Mouse (Mus musculus): ENCODE results near the gene Focad. TPM values are rescaled to one million over a fixed set of nuclear protein-coding genes. Genes with fewer than 3 reads are reported as not detected.
"Not testable (repeated sequence)": the region's sequence is repeated elsewhere in the genome, so short reads cannot be mapped to it uniquely, and the experiment has no call there.

Focad gene
- polyA plus RNA-seq, 1 experiment = 0.29 TPM

DNA sequence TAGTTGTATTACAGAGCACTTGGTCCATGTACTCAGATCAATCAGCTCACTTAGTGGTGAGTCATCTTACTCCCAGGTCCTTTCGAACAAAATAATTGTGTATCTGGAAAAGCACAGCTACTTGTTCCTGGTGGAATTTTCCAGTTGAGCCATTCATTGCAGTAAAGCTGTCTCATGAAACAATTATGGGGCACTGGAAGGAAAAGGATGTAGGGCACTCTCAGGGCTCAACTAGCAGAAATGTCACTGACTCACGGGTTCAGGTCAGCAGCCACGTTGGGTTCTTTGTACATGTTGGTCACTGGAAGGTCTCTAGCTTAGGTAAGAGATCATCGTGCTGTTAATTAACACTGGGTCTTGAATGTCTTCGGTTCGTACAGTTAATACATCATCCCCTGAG is 275.5 kb downstream of the Focad start:
- TF ChIP-seq GATA1 (IDR thresholded peaks at IDR 0.05; ENCODE audit: low read length) (no peak), TAL1 (IDR thresholded peaks at IDR 0.05; ENCODE audit: low read length) (no peak)
- peaks cover 2% of the 10 kb centered on the region; the same call in 1 of the 2 replicates for H3K36me3 ChIP-seq (ENCODE audit: control insufficient read depth)
- H3K9me3 ChIP-seq (ENCODE audit: control insufficient read depth, low read length) = no peaks in the 10 kb centered on the region
- H3K4me3 ChIP-seq (replicated peaks) = no peak overlapping the region
- H3K27me3 ChIP-seq (ENCODE audit: control insufficient read depth) = no peaks in the 10 kb centered on the region
- no peaks in the 10 kb centered on the region for H3K4me1 ChIP-seq (ENCODE audit: control insufficient read depth)

DNA sequence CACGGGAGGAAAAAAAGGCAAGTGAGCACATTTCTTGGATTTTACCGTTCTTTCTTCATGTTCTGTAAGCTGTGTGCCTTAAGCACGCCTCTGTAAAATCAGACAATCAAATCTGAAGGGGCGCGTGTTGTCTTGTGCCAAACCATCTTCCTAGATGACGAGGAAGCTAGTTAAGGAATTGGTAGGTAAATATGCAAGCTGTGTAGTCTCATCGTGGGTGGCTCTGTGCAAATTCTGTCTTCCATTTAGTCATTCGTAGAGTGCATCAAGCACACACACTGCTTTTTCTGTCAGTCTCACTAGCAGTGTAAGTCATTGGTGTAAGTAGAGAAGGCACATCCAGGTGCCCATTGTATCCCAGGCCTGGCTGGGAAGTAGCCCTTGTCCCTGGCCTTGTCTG is 276.4 kb downstream of the Focad start:
- no peak for TF ChIP-seq GATA1 (IDR thresholded peaks at IDR 0.05; ENCODE audit: low read length)
- TF ChIP-seq TAL1 (IDR thresholded peaks at IDR 0.05; ENCODE audit: low read length) = no peak
- Histone ChIP-seq H3K4me1 (ENCODE audit: control insufficient read depth) (no peaks in the 10 kb centered on the region), H3K36me3 (ENCODE audit: control insufficient read depth) (peaks cover 2% of the 10 kb centered on the region; the same call in 1 of the 2 replicates), H3K27me3 (ENCODE audit: control insufficient read depth) (no peaks in the 10 kb centered on the region), H3K4me3 (replicated peaks) (no peak overlapping the region), H3K9me3 (ENCODE audit: control insufficient read depth, low read length) (no peaks in the 10 kb centered on the region)

DNA sequence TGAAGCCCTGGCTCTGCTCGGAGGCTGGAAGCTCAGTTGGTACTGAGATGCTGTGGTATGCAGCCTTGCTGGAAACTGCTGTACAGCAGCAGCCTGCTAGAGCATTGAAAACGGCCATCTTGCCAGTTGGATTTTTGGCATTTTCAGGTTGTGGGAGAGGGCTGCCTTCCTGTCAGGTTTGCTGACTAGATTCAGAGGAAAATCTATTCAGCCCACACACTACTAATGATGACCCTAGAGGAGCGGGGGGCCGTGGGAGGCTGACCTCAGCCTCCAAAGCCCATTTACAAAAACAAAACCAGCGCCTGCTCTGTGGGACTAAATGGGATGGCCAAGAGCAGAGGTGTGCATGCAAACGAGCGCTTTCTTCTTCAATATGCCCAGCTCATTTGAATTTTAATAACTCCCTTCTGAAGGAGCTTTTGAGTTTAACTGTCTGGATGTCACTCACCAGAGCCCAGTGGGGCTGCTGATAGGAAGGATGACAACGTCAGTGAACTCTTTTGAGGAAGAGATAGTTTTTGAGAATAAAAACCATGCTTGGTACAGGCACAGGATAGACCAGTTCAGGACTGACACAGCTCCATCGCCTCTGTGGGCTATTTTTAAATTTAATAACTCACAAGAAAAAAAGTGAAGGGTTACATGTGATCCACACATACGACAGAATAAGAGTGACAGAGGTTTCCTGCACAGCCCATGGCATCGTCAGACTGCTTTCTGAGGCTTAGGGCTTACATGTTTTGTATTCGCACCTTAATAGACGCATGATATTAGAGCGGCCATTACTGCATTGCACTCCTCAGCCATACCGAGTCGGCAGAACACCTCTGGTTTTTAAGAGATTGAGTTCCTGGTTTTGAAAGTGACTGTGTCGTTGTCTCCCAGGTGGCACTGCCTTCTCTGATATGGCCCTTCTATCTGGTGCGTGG is 278.1 kb downstream of the Focad start:
- H3K4me1 ChIP-seq (ENCODE audit: control insufficient read depth) = no peaks in the 10 kb centered on the region
- H3K9me3 ChIP-seq (ENCODE audit: control insufficient read depth, low read length) = no peaks in the 10 kb centered on the region
- no peak overlapping the region for H3K4me3 ChIP-seq (replicated peaks)
- H3K27me3 ChIP-seq (ENCODE audit: control insufficient read depth) = no peaks in the 10 kb centered on the region
- peaks cover 2% of the 10 kb centered on the region; the same call in 1 of the 2 replicates for H3K36me3 ChIP-seq (ENCODE audit: control insufficient read depth)
- no peak for TF ChIP-seq TAL1 (IDR thresholded peaks at IDR 0.05; ENCODE audit: low read length)
- no peak for TF ChIP-seq GATA1 (IDR thresholded peaks at IDR 0.05; ENCODE audit: low read length)

DNA sequence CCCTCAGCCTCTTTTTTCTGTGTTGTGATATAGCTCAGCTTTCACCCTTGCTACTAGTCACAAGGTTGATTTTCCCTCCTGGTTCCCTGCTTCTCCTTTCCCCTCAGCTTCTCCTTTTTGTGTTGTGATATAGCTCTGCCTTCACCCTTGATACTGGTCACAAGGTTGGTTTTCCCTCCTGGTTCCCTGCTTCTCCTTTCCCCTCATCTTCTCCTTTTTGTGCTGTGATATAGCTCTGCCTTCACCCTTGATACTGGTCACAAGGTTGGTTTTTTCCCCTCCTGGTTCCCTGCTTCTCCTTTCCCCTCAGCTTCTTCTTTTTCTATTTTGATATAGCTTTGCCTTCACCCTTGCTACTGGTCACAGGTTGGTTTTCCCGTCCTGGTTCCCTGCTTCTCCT is 295.6 kb downstream of the Focad start:
- Histone ChIP-seq H3K4me3 (replicated peaks) (no peak overlapping the region), H3K36me3 (ENCODE audit: control insufficient read depth) (peaks cover 4% of the 10 kb centered on the region), H3K9me3 (ENCODE audit: control insufficient read depth, low read length) (no peaks in the 10 kb centered on the region), H3K27me3 (ENCODE audit: control insufficient read depth) (no peaks in the 10 kb centered on the region), H3K4me1 (ENCODE audit: control insufficient read depth) (no peaks in the 10 kb centered on the region)
- no peak for TF ChIP-seq TAL1 (IDR thresholded peaks at IDR 0.05; ENCODE audit: low read length)
- no peak for TF ChIP-seq GATA1 (IDR thresholded peaks at IDR 0.05; ENCODE audit: low read length)

DNA sequence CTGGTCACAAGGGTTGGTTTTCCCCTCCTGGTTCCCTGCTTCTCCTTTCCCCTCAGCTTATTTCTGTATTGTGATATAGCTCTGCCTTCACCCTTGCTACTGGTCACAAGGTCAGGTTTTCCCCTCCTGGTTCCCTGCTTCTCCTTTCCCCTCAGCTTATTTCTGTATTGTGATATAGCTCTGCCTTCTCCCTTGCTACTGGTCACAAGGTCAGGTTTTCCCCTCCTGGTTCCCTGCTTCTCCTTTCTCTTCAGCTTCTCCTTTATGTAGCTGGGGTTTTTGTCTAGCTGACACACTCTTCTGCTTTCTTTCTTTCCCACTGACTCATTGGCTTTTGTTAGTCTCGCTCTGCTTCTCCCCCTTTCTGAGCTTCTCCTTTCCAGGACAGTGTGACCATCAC is 296.2 kb downstream of the Focad start:
- not testable (repeated sequence) for H3K4me1 ChIP-seq (ENCODE audit: control insufficient read depth); H3K9me3 ChIP-seq (ENCODE audit: control insufficient read depth, low read length); H3K4me3 ChIP-seq (replicated peaks); H3K27me3 ChIP-seq (ENCODE audit: control insufficient read depth); H3K36me3 ChIP-seq (ENCODE audit: control insufficient read depth)

DNA sequence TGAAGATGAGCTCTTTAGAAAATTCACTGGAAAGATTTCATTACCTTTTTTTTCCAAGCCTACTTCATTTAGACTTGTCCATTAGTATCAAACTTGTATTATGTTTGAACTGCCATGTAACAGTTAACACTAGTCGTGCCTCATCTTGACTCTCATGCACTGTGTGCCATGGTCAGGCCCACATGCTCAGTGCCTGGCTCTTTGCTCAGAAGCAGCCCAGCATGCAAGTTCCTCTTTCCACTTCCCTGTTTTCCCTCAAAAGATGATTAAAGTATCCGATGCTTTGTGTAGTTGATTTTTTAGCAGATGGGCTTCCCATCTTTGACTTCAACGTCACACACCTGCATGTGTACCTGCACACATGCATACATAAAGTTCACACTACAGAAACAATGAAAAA is 301.3 kb downstream of the Focad start:
- Histone ChIP-seq H3K36me3 (ENCODE audit: control insufficient read depth) (peaks cover 4% of the 10 kb centered on the region), H3K9me3 (ENCODE audit: control insufficient read depth, low read length) (no peaks in the 10 kb centered on the region), H3K4me1 (ENCODE audit: control insufficient read depth) (no peaks in the 10 kb centered on the region), H3K27me3 (ENCODE audit: control insufficient read depth) (no peaks in the 10 kb centered on the region), H3K4me3 (replicated peaks) (no peak overlapping the region)
- TF ChIP-seq TAL1 (IDR thresholded peaks at IDR 0.05; ENCODE audit: low read length) = no peak
- TF ChIP-seq GATA1 (IDR thresholded peaks at IDR 0.05; ENCODE audit: low read length) = no peak

DNA sequence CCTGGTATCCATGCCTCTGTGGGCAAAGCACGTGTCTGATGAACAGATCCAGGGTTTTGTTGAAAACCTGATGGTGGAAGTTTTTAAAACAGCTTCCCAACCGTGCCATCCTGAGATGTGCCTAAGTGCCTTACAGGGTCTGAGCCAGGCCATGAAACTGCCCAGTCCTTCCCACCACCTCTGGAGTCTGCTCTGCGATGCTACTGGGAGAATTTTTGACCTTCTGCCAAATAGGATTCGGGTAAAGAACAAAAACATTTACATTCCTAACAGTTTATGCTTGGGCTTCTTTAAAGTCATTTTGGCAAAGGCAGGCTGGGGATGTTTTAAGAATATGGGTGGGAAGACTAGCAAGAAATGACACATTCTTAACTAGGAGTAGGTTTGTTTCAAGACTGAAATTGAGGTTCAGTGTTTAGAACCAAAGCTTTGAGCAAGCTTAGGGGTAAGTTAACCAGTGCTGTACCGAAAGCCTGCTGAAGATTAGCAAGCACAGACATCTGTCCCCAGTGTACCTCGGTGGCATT is 302.6 kb downstream of the Focad start:
- no peaks in the 10 kb centered on the region for H3K27me3 ChIP-seq (ENCODE audit: control insufficient read depth)
- TF ChIP-seq GATA1 (IDR thresholded peaks at IDR 0.05; ENCODE audit: low read length) (no peak), TAL1 (IDR thresholded peaks at IDR 0.05; ENCODE audit: low read length) (no peak)
- no peak overlapping the region for H3K4me3 ChIP-seq (replicated peaks)
- no peaks in the 10 kb centered on the region for H3K4me1 ChIP-seq (ENCODE audit: control insufficient read depth)
- peaks cover 7% of the 10 kb centered on the region for H3K36me3 ChIP-seq (ENCODE audit: control insufficient read depth)
- H3K9me3 ChIP-seq (ENCODE audit: control insufficient read depth, low read length) = no peaks in the 10 kb centered on the region

DNA sequence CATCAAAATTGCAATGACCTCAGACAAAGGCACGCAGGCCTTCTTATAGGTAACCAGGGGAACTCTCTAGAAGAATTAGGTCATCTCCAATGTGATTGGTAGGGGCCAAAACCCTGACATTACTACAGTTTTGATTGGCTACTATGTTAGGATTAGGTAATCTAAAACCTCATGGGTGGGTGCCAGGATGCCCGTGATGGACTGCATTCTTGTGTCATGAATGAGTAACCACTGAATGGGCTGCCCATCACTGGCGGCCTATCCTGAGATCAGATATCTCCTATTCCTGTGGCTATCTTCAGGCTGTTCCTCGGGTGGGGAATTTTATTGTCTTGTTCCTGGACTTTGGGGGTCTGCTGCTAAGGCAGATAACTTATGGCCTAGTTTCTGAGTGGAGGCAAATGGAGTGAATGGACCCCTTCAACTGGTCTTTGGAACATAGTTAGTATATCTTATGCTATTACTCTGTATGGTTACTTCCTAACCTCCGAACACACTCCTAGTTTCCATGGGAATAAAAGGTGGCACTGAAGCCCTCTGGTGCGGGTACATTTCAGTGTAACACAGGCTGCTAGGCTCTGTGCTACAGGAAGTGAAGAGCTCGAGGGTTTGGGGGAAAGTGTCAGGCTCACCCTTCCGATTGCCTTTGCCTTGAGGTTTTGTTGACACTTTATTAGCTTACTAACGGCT is 306.0 kb downstream of the Focad start:
- Histone ChIP-seq H3K27me3 (ENCODE audit: control insufficient read depth) (no peaks in the 10 kb centered on the region), H3K4me3 (replicated peaks) (no peak overlapping the region), H3K36me3 (ENCODE audit: control insufficient read depth) (peaks cover 3% of the 10 kb centered on the region; the same call in 1 of the 2 replicates), H3K9me3 (ENCODE audit: control insufficient read depth, low read length) (no peaks in the 10 kb centered on the region), H3K4me1 (ENCODE audit: control insufficient read depth) (no peaks in the 10 kb centered on the region)
- TF ChIP-seq TAL1 (IDR thresholded peaks at IDR 0.05; ENCODE audit: low read length) = no peak
- no peak for TF ChIP-seq GATA1 (IDR thresholded peaks at IDR 0.05; ENCODE audit: low read length)

DNA sequence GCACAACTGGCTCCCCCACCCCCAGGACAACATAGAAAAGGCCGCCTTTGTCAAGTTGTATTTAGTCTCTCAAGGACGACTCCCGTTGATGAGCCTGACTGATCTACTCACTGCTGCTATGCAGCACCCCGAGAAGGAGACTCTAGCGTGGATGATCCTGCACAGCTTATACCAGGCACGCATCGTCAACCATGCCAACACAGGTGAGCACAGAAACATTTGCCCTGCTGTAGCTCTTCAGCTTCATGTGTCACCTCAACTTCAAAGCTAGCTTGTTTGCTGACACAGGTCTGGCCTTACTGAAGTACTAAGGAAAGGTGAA is 306.5 kb downstream of the Focad start:
- Histone ChIP-seq H3K27me3 (ENCODE audit: control insufficient read depth) (no peaks in the 10 kb centered on the region), H3K9me3 (ENCODE audit: control insufficient read depth, low read length) (no peaks in the 10 kb centered on the region), H3K4me3 (replicated peaks) (no peak overlapping the region), H3K4me1 (ENCODE audit: control insufficient read depth) (no peaks in the 10 kb centered on the region), H3K36me3 (ENCODE audit: control insufficient read depth) (peaks cover 3% of the 10 kb centered on the region; the same call in 1 of the 2 replicates)
- TF ChIP-seq TAL1 (IDR thresholded peaks at IDR 0.05; ENCODE audit: low read length) (no peak), GATA1 (IDR thresholded peaks at IDR 0.05; ENCODE audit: low read length) (no peak)
